Mouse (Mus musculus) midbrain, postnatal 0 days (tissue): Measurements from ENCODE around the gene Uaca. TPM values are rescaled to one million over a fixed set of nuclear protein-coding genes. Genes with fewer than 3 reads are reported as not detected.

Source experiments
- ATAC-seq: fragments of 200-750 bp; cut with Nextera tagmentation; 2 replicates; pipeline ENCODE4 v1.8.0; 2017; ENCODE audit warnings: moderate number of reproducible peaks, mild to moderate bottlenecking, moderate TSS enrichment, moderate library complexity; ENCODE audit not compliant: low FRiP score
- DNase-seq: peaks from one replicate; pipeline ENCODE4 v3.0.0-alpha.2; 2015; ENCODE audit warnings: low spot score
- H3K27ac ChIP-seq: fragments of 300-500 bp; sonication (generic); 2 replicates; pipeline ENCODE4 v1.5.1; 2014; ENCODE audit warnings: low read depth, mild to moderate bottlenecking, low read length, mixed read lengths
- H3K27me3 ChIP-seq: fragments of 300-500 bp; sonication (generic); 2 replicates; pipeline ENCODE4 v1.6.1; 2014; ENCODE audit warnings: low read length, control low read depth, mixed read lengths; ENCODE audit not compliant: insufficient read depth
- H3K36me3 ChIP-seq: fragments of 300-500 bp; sonication (generic); 2 replicates; pipeline ENCODE4 v1.6.1; 2014; ENCODE audit warnings: low read length, control low read depth, mixed read lengths; ENCODE audit not compliant: insufficient read depth
- H3K4me1 ChIP-seq: fragments of 300-500 bp; sonication (generic); 2 replicates; pipeline ENCODE4 v1.6.1; 2014; ENCODE audit warnings: mild to moderate bottlenecking, control low read depth, antibody characterized with exemption, low read length, mixed read lengths; ENCODE audit not compliant: insufficient read depth
- H3K4me2 ChIP-seq: fragments of 300-500 bp; sonication (generic); 2 replicates; pipeline ENCODE4 v1.6.1; 2014; ENCODE audit warnings: low read depth, mild to moderate bottlenecking, low read length, mixed read lengths; ENCODE audit not compliant: poor library complexity, severe bottlenecking
- H3K4me3 ChIP-seq: fragments of 300-500 bp; sonication (generic); 2 replicates; pipeline ENCODE4 v1.5.1; 2014; ENCODE audit warnings: low read depth, mild to moderate bottlenecking, low read length, moderate library complexity
- H3K9ac ChIP-seq: fragments of 300-500 bp; sonication (generic); replicated peaks from 2 replicates; pipeline ENCODE4 v1.6.1; 2014; ENCODE audit warnings: mild to moderate bottlenecking, low read length, moderate library complexity, mixed read lengths; ENCODE audit not compliant: poor library complexity, severe bottlenecking
- H3K9me3 ChIP-seq: fragments of 300-500 bp; sonication (generic); 2 replicates; pipeline ENCODE4 v1.6.1; 2016; ENCODE audit warnings: low read length, control low read depth
- CTCF ChIP-seq: IDR thresholded peaks from 2 replicates; pipeline ENCODE4 v1.5.1; 2016; ENCODE audit warnings: antibody characterized with exemption, mild to moderate bottlenecking
- WGBS: fragments of 180-500 bp; shearing (Covaris S2); extraction: QIAGEN DNeasy Blood & Tissue Kit; methylation state at CpG from one replicate; pipeline ENCODE4 v1.1.7; 2014; 5-methylcytosine and 5-hydroxymethylcytosine counted together
- polyA plus RNA-seq: library from polyadenylated mRNA; unstranded; fragments of >200 nt; fragmentation: Nextera tagmentation; extraction: Ambion mirVana; gene quantifications from 2 replicates; pipeline ENCODE4 v1.2.1, GENCODE M21; 2015
- total RNA-seq: library from RNA; depleted of rRNA; stranded (reverse); fragments of >200 nt; gene quantifications from 2 replicates; pipeline ENCODE4 v1.2.3, GENCODE M21; 2014

The Uaca gene
- total and polyA plus RNA-seq, 2 experiments from 2014 or later: 8.9 to 10.8 TPM

- H3K36me3 ChIP-seq: no peaks in the 10 kb centered on the region
- H3K27me3 ChIP-seq: no peaks in the 10 kb centered on the region
- 71% methylated on average over 3 of the region's 3 CpGs for WGBS
- ATAC-seq (no peak), DNase-seq (no peak)
- TF ChIP-seq CTCF: no peak
- no peaks in the 10 kb centered on the region; the same call in 1 of the 2 replicates for H3K4me1 ChIP-seq
- no peak overlapping the region for H3K27ac ChIP-seq
- H3K9me3 ChIP-seq: no peaks in the 10 kb centered on the region
- no peak overlapping the region for H3K4me2 ChIP-seq
- H3K9ac ChIP-seq: no peak overlapping the region
- no peak overlapping the region for H3K4me3 ChIP-seq
These were observed 84.3 kb downstream of the Uaca start for GRCm38 (mm10) chr9:60878630-60879029.

- Histone ChIP-seq H3K4me2 (no peak overlapping the region), H3K36me3 (no peaks in the 10 kb centered on the region), H3K27me3 (no peaks in the 10 kb centered on the region), H3K9me3 (no peaks in the 10 kb centered on the region), H3K4me1 (no peaks in the 10 kb centered on the region; the same call in 1 of the 2 replicates), H3K4me3 (no peak overlapping the region), H3K27ac (no peak overlapping the region), H3K9ac (no peak overlapping the region)
- ATAC-seq (no peak), DNase-seq (no peak)
- no peak for TF ChIP-seq CTCF
- 22% methylated on average over 6 of the region's 6 CpGs for WGBS
These were observed 90.8 kb downstream of the Uaca start for GRCm38 (mm10) chr9:60885148-60885547.

- H3K36me3 ChIP-seq: no peaks in the 10 kb centered on the region
- 10% methylated on average over 18 of the region's 18 CpGs for WGBS
- ATAC-seq (no peak), DNase-seq (peak; percentile 71)
- no peaks in the 10 kb centered on the region; the same call in 1 of the 2 replicates for H3K4me1 ChIP-seq
- H3K4me2 ChIP-seq: peak overlapping the region; percentile 33
- H3K9ac ChIP-seq: no peak overlapping the region
- H3K9me3 ChIP-seq: no peaks in the 10 kb centered on the region
- H3K27ac ChIP-seq: 0 out of 2 replicates have a peak overlapping the region, but pooled peaks have one; percentile 2
- no peak for TF ChIP-seq CTCF
- no peaks in the 10 kb centered on the region for H3K27me3 ChIP-seq
- no peak overlapping the region for H3K4me3 ChIP-seq
These were observed 92.4 kb downstream of the Uaca start for GRCm38 (mm10) chr9:60886431-60887371.

- 0 out of 2 replicates have a peak overlapping the region, but pooled peaks have one; percentile 2 for H3K27ac ChIP-seq
- DNase-seq (no peak), ATAC-seq (0 out of 2 replicates have a peak, but pooled peaks have one; percentile 41)
- H3K27me3 ChIP-seq: no peaks in the 10 kb centered on the region
- 32% methylated on average over 9 of the region's 9 CpGs for WGBS
- no peaks in the 10 kb centered on the region; the same call in 1 of the 2 replicates for H3K4me1 ChIP-seq
- TF ChIP-seq CTCF: peak; percentile 73
- H3K9ac ChIP-seq: no peak overlapping the region
- no peaks in the 10 kb centered on the region for H3K9me3 ChIP-seq
- no peak overlapping the region for H3K4me2 ChIP-seq
- no peaks in the 10 kb centered on the region for H3K36me3 ChIP-seq
- no peak overlapping the region for H3K4me3 ChIP-seq
These were observed 93.1 kb downstream of the Uaca start for GRCm38 (mm10) chr9:60887389-60887811.

GRCm38 (mm10) chr9:60893511-60893910 lies 99.2 kb downstream of the Uaca start:
- Histone ChIP-seq H3K4me2 (no peak overlapping the region), H3K27ac (no peak overlapping the region), H3K9ac (no peak overlapping the region), H3K4me1 (no peaks in the 10 kb centered on the region), H3K27me3 (peaks cover 5% of the 10 kb centered on the region; the same call in 1 of the 2 replicates), H3K9me3 (no peaks in the 10 kb centered on the region), H3K4me3 (no peak overlapping the region), H3K36me3 (no peaks in the 10 kb centered on the region)
- 78% methylated on average over 6 of the region's 6 CpGs for WGBS
- ATAC-seq (no peak), DNase-seq (no peak)
- TF ChIP-seq CTCF: no peak
